Mouse (Mus musculus) midbrain, embryonic 15.5 days (tissue): Measurements from ENCODE around the gene Tff1. TPM values are rescaled to one million over a fixed set of nuclear protein-coding genes. Genes with fewer than 3 reads are reported as not detected.

ENCODE experiments used
- ATAC-seq: fragments of 200-750 bp; cut with Nextera tagmentation; replicated peaks from 2 replicates; pipeline ENCODE4 v1.8.0; 2017; ENCODE audit warnings: moderate TSS enrichment
- H3K27ac ChIP-seq: fragments of 300-500 bp; sonication (generic); 2 replicates; pipeline ENCODE4 v1.5.1; 2015; ENCODE audit warnings: mild to moderate bottlenecking, inconsistent platforms
- H3K27me3 ChIP-seq: fragments of 300-500 bp; sonication (generic); replicated peaks from 2 replicates; pipeline ENCODE4 v1.6.1; 2015; ENCODE audit warnings: inconsistent platforms
- H3K36me3 ChIP-seq: fragments of 300-500 bp; sonication (generic); replicated peaks from 2 replicates; pipeline ENCODE4 v1.6.1; 2015; ENCODE audit warnings: inconsistent platforms
- H3K4me1 ChIP-seq: fragments of 300-500 bp; sonication (generic); 2 replicates; pipeline ENCODE4 v1.6.1; 2015; ENCODE audit warnings: inconsistent platforms
- H3K4me2 ChIP-seq: fragments of 300-500 bp; sonication (generic); 2 replicates; pipeline ENCODE4 v1.6.1; 2015; ENCODE audit warnings: inconsistent platforms, mild to moderate bottlenecking, moderate library complexity
- H3K4me3 ChIP-seq: fragments of 300-500 bp; sonication (generic); 2 replicates; pipeline ENCODE4 v1.5.1; 2015; ENCODE audit warnings: mild to moderate bottlenecking, inconsistent platforms
- H3K9ac ChIP-seq: fragments of 300-500 bp; sonication (generic); 2 replicates; pipeline ENCODE4 v1.6.1; 2015; ENCODE audit warnings: mild to moderate bottlenecking, inconsistent platforms
- H3K9me3 ChIP-seq: fragments of 300-500 bp; sonication (generic); 2 replicates; pipeline ENCODE4 v1.6.1; 2016; ENCODE audit warnings: inconsistent platforms
- WGBS: fragments of 180-500 bp; shearing (Covaris S2); methylation state at CpG from one replicate; pipeline ENCODE4 v1.1.7; 2015; ENCODE audit warnings: mixed read lengths; 5-methylcytosine and 5-hydroxymethylcytosine counted together
- polyA plus RNA-seq: library from polyadenylated mRNA; unstranded; fragments of >200 nt; fragmentation: Nextera tagmentation; extraction: Ambion mirVana; gene quantifications from 2 replicates; pipeline ENCODE4 v1.2.1, GENCODE M21; 2015

Gene Tff1
- polyA plus RNA-seq, 1 experiment from 2014 or later = not detected

GRCm38 (mm10) chr17:31121975-31122374 lies 43.1 kb downstream of the Tff1 start:
- ATAC-seq = no peak
- H3K4me3 ChIP-seq = no peak overlapping the region
- WGBS = 10% methylated on average over 8 of the region's 8 CpGs

GRCm38 (mm10) chr17:31119429-31119828 lies 45.6 kb downstream of the Tff1 start:
- Histone ChIP-seq H3K4me3 (no peak overlapping the region), H3K36me3 (no peaks in the 10 kb centered on the region), H3K4me1 (no peaks in the 10 kb centered on the region), H3K9me3 (no peaks in the 10 kb centered on the region), H3K27me3 (no peaks in the 10 kb centered on the region), H3K9ac (no peak overlapping the region), H3K4me2 (no peak overlapping the region), H3K27ac (no peak overlapping the region)
- 4% methylated on average over 7 of the region's 7 CpGs for WGBS
- ATAC-seq = peak; percentile 75

More at GRCm38 (mm10) chr17:31121975-31122374, 43.1 kb downstream of the Tff1 start:
- Histone ChIP-seq H3K4me1 (no peaks in the 10 kb centered on the region), H3K36me3 (no peaks in the 10 kb centered on the region), H3K9ac (no peak overlapping the region), H3K9me3 (no peaks in the 10 kb centered on the region), H3K4me2 (no peak overlapping the region), H3K27me3 (no peaks in the 10 kb centered on the region), H3K27ac (no peak overlapping the region)

- ATAC-seq = no peak
- Histone ChIP-seq H3K4me2 (no peak overlapping the region), H3K9ac (no peak overlapping the region), H3K4me3 (no peak overlapping the region), H3K36me3 (no peaks in the 10 kb centered on the region), H3K27me3 (no peaks in the 10 kb centered on the region), H3K4me1 (no peaks in the 10 kb centered on the region), H3K9me3 (no peaks in the 10 kb centered on the region), H3K27ac (no peak overlapping the region)
- 88% methylated on average over 5 of the region's 5 CpGs for WGBS
Observed at GRCm38 (mm10) chr17:31117946-31118345, 47.1 kb downstream of the Tff1 start.

- no peak overlapping the region for H3K4me2 ChIP-seq
- H3K27me3 ChIP-seq = no peaks in the 10 kb centered on the region
- H3K4me3 ChIP-seq = no peak overlapping the region
- H3K4me1 ChIP-seq = no peaks in the 10 kb centered on the region
- ATAC-seq = no peak
- H3K9ac ChIP-seq = no peak overlapping the region
- peaks cover 15% of the 10 kb centered on the region; the same call in 1 of the 2 replicates for H3K36me3 ChIP-seq
- H3K9me3 ChIP-seq = no peaks in the 10 kb centered on the region
- WGBS = 71% methylated on average over 6 of the region's 6 CpGs
- no peak overlapping the region for H3K27ac ChIP-seq
Observed at GRCm38 (mm10) chr17:31116063-31116462, 49.0 kb downstream of the Tff1 start.

GRCm38 (mm10) chr17:31113191-31113856 lies 51.8 kb downstream of the Tff1 start:
- no peak overlapping the region for H3K27ac ChIP-seq
- H3K27me3 ChIP-seq = no peaks in the 10 kb centered on the region
- no peak for ATAC-seq
- no peak overlapping the region for H3K9ac ChIP-seq
- no peaks in the 10 kb centered on the region for H3K9me3 ChIP-seq
- 17% methylated on average over 9 of the region's 9 CpGs for WGBS
- H3K4me3 ChIP-seq = no peak overlapping the region
- H3K4me2 ChIP-seq = no peak overlapping the region
- no peaks in the 10 kb centered on the region for H3K4me1 ChIP-seq
- peaks cover 38% of the 10 kb centered on the region; the same call in 1 of the 2 replicates for H3K36me3 ChIP-seq

Other genes starting within 250 kb of the Tff1 start
- gene Umodl1, start 210.6 kb downstream of the Tff1 start, polyA plus RNA-seq = 0.04 TPM in 1 of 2 replicates, not detected in the other
- gene Abcg1, start 107.6 kb downstream of the Tff1 start, polyA plus RNA-seq = 22.6 and 23.8 TPM in 2 replicates
- gene Tff3, start 35.6 kb downstream of the Tff1 start, polyA plus RNA-seq = 0.40 and 1.4 TPM in 2 replicates
- gene Tff2, start 21.0 kb downstream of the Tff1 start, polyA plus RNA-seq = not detected in 2 replicates
- 0.08 TPM in 1 of 2 replicates, not detected in the other for gene Tmprss3, start 33.7 kb upstream of the Tff1 start, polyA plus RNA-seq
- not detected in 2 replicates for gene Ubash3a, start 42.6 kb upstream of the Tff1 start, polyA plus RNA-seq
- 4.7 and 6.4 TPM in 2 replicates for gene Rsph1, start 112.1 kb upstream of the Tff1 start, polyA plus RNA-seq
- 12.8 and 13.4 TPM in 2 replicates for gene Slc37a1, start 121.5 kb upstream of the Tff1 start, polyA plus RNA-seq
- 36.1 and 38.1 TPM in 2 replicates for gene Pde9a, start 220.9 kb upstream of the Tff1 start, polyA plus RNA-seq